Mouse (Mus musculus): ENCODE results near the gene F7. TPM values are rescaled to one million over a fixed set of nuclear protein-coding genes. Genes with fewer than 3 reads are reported as not detected.
A peak's percentile ranks its signal among the peaks of the same experiment; 100 is the strongest.
"Not testable (repeated sequence)": the region's sequence is repeated elsewhere in the genome, so short reads cannot be mapped to it uniquely, and the experiment has no call there.

Gene F7
- polyA plus RNA-seq, 1 experiment from 2014 or later: 0.10 TPM

- Histone ChIP-seq H3K9me3 (no peaks in the 10 kb centered on the region), H3K36me3 (replicated peaks) (no peaks in the 10 kb centered on the region), H3K9ac (0 out of 2 replicates have a peak overlapping the region, but pooled peaks have one; percentile 17), H3K4me2 (no peak overlapping the region), H3K4me1 (0 out of 2 replicates have a peak, but pooled peaks cover 3% of the 10 kb centered on the region), H3K27me3 (no peaks in the 10 kb centered on the region; the same call in 1 of the 2 replicates), H3K27ac (no peak overlapping the region), H3K4me3 (replicated peaks) (no peak overlapping the region)
- WGBS: 50% methylated on average over 5 of the region's 5 CpGs
- no peak for ATAC-seq (ENCODE audit: low FRiP score)
These were observed 11.7 kb downstream of the F7 start for GRCm38 (mm10) chr8:13037569-13037968.

DNA sequence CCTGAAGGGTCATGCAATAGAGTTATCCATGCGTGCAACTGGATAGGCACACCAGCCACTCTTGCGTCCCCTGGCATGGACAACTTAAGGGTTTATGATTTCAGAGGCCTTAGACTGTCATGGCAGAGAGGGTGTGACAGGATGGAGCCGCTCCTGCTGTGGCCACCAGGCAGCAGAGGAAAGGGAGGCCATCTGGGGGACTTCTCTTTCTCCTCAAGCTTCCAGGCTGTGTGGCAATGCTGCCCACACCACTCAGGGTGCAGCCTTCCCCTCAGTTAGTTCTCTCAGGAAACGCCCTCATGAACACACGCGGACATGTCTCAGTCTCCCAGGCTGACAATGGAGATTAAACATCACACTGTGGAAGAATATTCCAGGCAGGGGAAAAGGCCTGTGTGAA, 13.2 kb downstream of the F7 start:
- WGBS: 87% methylated on average over 6 of the region's 6 CpGs
- Histone ChIP-seq H3K4me2 (no peak overlapping the region), H3K27me3 (no peaks in the 10 kb centered on the region; the same call in 1 of the 2 replicates), H3K9ac (no peak overlapping the region), H3K9me3 (no peaks in the 10 kb centered on the region), H3K4me1 (0 out of 2 replicates have a peak, but pooled peaks cover 3% of the 10 kb centered on the region), H3K27ac (no peak overlapping the region), H3K4me3 (replicated peaks) (no peak overlapping the region), H3K36me3 (replicated peaks) (no peaks in the 10 kb centered on the region)
- no peak for ATAC-seq (ENCODE audit: low FRiP score)

DNA sequence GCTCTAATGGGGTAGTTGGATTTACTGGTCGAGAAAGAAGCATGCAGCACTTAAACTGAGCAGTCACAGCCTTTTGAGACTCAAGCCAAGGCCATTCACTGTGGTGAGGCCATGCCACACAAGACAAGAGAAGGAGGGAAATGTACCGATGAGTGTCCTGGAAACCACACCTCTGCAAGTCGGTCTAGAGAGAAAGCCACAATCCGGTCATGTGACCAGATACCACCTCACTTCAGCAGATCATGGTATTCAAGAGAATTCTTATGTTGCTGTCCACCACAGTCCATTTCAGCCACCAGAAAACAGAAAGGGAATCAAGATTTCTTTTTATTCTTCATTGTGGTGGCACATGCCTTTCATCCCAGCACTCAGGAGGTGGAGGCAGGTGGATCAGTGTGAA, 15.6 kb downstream of the F7 start:
- no peak overlapping the region for H3K4me3 ChIP-seq (replicated peaks)
- WGBS: 89% methylated on average over 4 of the region's 4 CpGs
- H3K36me3 ChIP-seq (replicated peaks): no peaks in the 10 kb centered on the region
- H3K4me2 ChIP-seq: no peak overlapping the region
- H3K27me3 ChIP-seq: no peaks in the 10 kb centered on the region; the same call in 1 of the 2 replicates
- no peaks in the 10 kb centered on the region for H3K9me3 ChIP-seq
- no peak for ATAC-seq (ENCODE audit: low FRiP score)
- H3K9ac ChIP-seq: no peak overlapping the region; the same call in 1 of the 2 replicates
- no peak overlapping the region for H3K27ac ChIP-seq
- H3K4me1 ChIP-seq: 0 out of 2 replicates have a peak, but pooled peaks cover 3% of the 10 kb centered on the region

DNA sequence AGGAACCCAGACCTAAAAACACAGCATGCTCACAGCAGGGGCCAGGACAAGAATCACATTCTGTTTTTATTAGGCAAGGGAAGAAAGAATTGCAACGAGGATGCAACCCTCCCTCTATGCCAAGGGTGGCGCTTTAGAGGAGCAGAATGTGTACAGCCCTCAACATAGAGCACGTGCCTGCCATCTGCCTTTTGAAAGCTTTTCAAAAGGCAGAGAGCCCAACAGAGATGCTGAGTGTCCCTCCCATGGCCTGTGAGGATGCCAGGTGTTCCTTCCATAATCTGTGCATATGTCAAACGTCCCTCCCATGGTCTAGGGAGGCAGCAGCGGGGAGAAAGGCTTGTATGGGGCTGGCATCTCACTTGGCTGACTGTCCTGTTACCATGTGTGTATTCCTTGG, 21.8 kb downstream of the F7 start:
- no peaks in the 10 kb centered on the region for H3K4me1 ChIP-seq
- H3K4me2 ChIP-seq: no peak overlapping the region
- H3K9ac ChIP-seq: no peak overlapping the region
- no peaks in the 10 kb centered on the region for H3K36me3 ChIP-seq (replicated peaks)
- H3K27me3 ChIP-seq: no peaks in the 10 kb centered on the region
- H3K9me3 ChIP-seq: no peaks in the 10 kb centered on the region
- no peak overlapping the region for H3K27ac ChIP-seq
- no peak overlapping the region for H3K4me3 ChIP-seq (replicated peaks)
- WGBS: 61% methylated on average over 5 of the region's 5 CpGs
- no peak for ATAC-seq (ENCODE audit: low FRiP score)

DNA sequence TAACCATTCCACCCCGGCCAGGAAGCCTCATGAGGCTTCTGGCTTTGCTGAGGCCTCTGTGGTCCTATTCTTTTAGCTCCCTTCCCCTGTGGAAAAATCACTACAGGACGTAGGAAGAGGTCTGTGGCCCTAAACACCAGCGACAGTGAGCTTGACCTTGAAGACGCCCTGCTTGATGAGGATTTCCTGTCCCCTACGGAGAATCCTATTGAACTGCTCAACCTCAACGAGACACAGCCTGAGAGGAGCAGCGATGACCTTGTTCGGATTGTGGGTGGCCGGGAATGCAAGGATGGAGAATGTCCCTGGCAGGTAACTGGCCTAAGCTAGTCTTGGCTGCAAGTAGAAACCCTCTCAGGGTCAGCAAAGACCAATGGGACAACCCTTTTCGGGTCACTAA, 24.7 kb downstream of the F7 start:
- no peak for ATAC-seq (ENCODE audit: low FRiP score)
- Histone ChIP-seq H3K27me3 (no peaks in the 10 kb centered on the region), H3K9ac (no peak overlapping the region), H3K9me3 (no peaks in the 10 kb centered on the region), H3K4me3 (replicated peaks) (no peak overlapping the region), H3K4me1 (no peaks in the 10 kb centered on the region), H3K36me3 (replicated peaks) (no peaks in the 10 kb centered on the region), H3K27ac (no peak overlapping the region), H3K4me2 (no peak overlapping the region)
- WGBS: 87% methylated on average over 10 of the region's 10 CpGs

- H3K27ac ChIP-seq: no peak overlapping the region
- no peaks in the 10 kb centered on the region for H3K9me3 ChIP-seq
- no peaks in the 10 kb centered on the region for H3K36me3 ChIP-seq (replicated peaks)
- H3K4me2 ChIP-seq: no peak overlapping the region
- WGBS: 83% methylated on average over 4 of the region's 4 CpGs
- H3K27me3 ChIP-seq: no peaks in the 10 kb centered on the region
- no peak for ATAC-seq (ENCODE audit: low FRiP score)
- H3K4me1 ChIP-seq: no peaks in the 10 kb centered on the region
- H3K9ac ChIP-seq: no peak overlapping the region
- H3K4me3 ChIP-seq (replicated peaks): no peak overlapping the region
These were observed 31.5 kb downstream of the F7 start for GRCm38 (mm10) chr8:13057351-13057750.

DNA sequence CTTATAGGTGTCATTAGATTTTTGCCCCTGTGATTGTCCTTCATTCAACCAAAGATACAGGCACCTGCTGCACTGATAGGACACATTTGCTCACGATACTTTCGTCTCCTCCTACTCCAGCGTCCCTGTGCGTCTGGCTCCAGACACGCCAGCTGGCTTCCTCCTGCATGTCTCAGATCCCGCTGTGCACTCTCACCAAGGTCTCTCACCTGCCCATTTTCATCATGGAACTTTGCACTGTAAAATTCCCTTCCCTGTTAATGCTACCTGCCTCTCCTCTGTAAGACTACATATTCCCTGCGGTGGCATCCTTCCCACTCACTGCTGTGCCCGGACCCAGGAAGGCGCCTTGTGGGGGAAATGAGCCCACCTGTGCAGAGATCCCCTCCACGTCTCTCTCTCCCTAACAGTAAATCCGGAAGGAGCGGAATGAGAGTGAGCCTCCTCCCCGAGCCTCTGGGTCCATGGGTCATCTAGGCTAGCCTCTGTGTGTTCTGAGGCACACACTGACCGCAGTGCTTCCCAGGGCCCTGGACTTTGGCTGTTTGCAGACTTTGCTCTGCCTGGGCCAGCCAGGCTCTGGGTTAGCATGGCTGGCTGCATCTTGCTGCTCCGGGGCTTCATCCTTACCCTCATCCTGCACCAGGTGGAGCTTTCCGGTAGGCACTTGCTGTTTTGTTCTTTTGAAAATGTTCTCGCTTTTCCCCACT, 34.8 kb downstream of the F7 start, which contains the start of gene Proz:
Gene Proz, plus strand, starts transcription at position 474 of the 710 bp plus-strand sequence.
- ATAC-seq (ENCODE audit: low FRiP score): no peak
- 83% methylated on average over 17 of the region's 17 CpGs for WGBS
- Histone ChIP-seq H3K27ac (no peak within 1 kb of the TSS), H3K36me3 (replicated peaks) (no peaks in the 10 kb centered on the region), H3K4me1 (no peaks in the 10 kb centered on the region), H3K9me3 (no peaks in the 10 kb centered on the region), H3K27me3 (no peaks in the 10 kb centered on the region), H3K4me2 (no peak within 1 kb of the TSS), H3K9ac (no peak within 1 kb of the TSS), H3K4me3 (replicated peaks) (no peak within 1 kb of the TSS)

GRCm38 (mm10) chr8:13063112-13063511, 37.3 kb downstream of the F7 start:
- H3K36me3 ChIP-seq (replicated peaks): no peaks in the 10 kb centered on the region
- H3K9me3 ChIP-seq: no peaks in the 10 kb centered on the region
- H3K4me1 ChIP-seq: no peaks in the 10 kb centered on the region
- no peak overlapping the region for H3K27ac ChIP-seq
- no peak overlapping the region for H3K9ac ChIP-seq
- no peak overlapping the region for H3K4me2 ChIP-seq
- ATAC-seq (ENCODE audit: low FRiP score): no peak
- WGBS: 81% methylated on average over 16 of the region's 16 CpGs
- no peaks in the 10 kb centered on the region for H3K27me3 ChIP-seq
- H3K4me3 ChIP-seq (replicated peaks): no peak overlapping the region

DNA sequence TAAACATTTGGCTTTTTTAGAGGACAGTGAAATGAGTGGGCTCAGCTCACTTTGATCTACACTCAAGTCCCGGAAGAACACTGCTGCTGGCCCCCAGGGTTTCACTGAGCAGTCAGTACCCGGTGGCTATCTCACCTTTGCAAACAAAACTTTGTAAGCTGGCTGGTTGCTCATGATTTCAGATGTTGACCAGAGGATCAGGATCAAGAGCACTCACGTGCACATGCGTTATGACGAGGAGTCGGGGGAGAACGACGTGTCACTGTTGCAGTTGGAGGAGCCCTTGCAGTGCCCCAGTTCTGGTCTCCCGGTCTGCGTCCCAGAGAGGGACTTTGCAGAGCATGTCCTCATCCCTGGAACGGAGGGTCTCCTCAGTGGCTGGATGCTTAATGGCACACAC, 47.4 kb downstream of the F7 start:
- no peak for ATAC-seq (ENCODE audit: low FRiP score)
- Histone ChIP-seq H3K9me3 (no peaks in the 10 kb centered on the region), H3K9ac (no peak overlapping the region), H3K4me2 (no peak overlapping the region), H3K27me3 (no peaks in the 10 kb centered on the region), H3K36me3 (replicated peaks) (peaks cover 54% of the 10 kb centered on the region), H3K4me1 (no peaks in the 10 kb centered on the region), H3K4me3 (replicated peaks) (no peak overlapping the region), H3K27ac (no peak overlapping the region)
- 95% methylated on average over 11 of the region's 11 CpGs for WGBS

- H3K4me1 ChIP-seq: no peaks in the 10 kb centered on the region
- H3K27me3 ChIP-seq: no peaks in the 10 kb centered on the region
- no peak overlapping the region for H3K27ac ChIP-seq
- no peak overlapping the region for H3K9ac ChIP-seq
- no peak overlapping the region for H3K4me3 ChIP-seq (replicated peaks)
- H3K9me3 ChIP-seq: no peaks in the 10 kb centered on the region
- peaks cover 72% of the 10 kb centered on the region for H3K36me3 ChIP-seq (replicated peaks)
- ATAC-seq (ENCODE audit: low FRiP score): no peak
- 94% methylated on average over 8 of the region's 8 CpGs for WGBS
- H3K4me2 ChIP-seq: no peak overlapping the region
These were observed 49.2 kb downstream of the F7 start for GRCm38 (mm10) chr8:13075044-13075443.

- H3K4me1 ChIP-seq; H3K27ac ChIP-seq; H3K27me3 ChIP-seq; ATAC-seq (ENCODE audit: low FRiP score); H3K9ac ChIP-seq; H3K4me2 ChIP-seq; H3K4me3 ChIP-seq (replicated peaks); H3K9me3 ChIP-seq: not testable (repeated sequence)
- 94% methylated on average over 1 of the region's 1 CpGs for WGBS
- H3K36me3 ChIP-seq (replicated peaks): peaks cover 77% of the 10 kb centered on the region
These were observed 49.7 kb downstream of the F7 start for GRCm38 (mm10) chr8:13075579-13075978.

- H3K4me1 ChIP-seq: no peaks in the 10 kb centered on the region
- H3K4me2 ChIP-seq: no peak overlapping the region
- no peaks in the 10 kb centered on the region for H3K9me3 ChIP-seq
- WGBS: 87% methylated on average over 7 of the region's 7 CpGs
- ATAC-seq (ENCODE audit: low FRiP score): no peak
- peaks cover 96% of the 10 kb centered on the region for H3K36me3 ChIP-seq (replicated peaks)
- no peak overlapping the region for H3K4me3 ChIP-seq (replicated peaks)
- no peak overlapping the region for H3K9ac ChIP-seq
- H3K27me3 ChIP-seq: no peaks in the 10 kb centered on the region
- no peak overlapping the region for H3K27ac ChIP-seq
These were observed 51.7 kb downstream of the F7 start for GRCm38 (mm10) chr8:13077542-13077941.
